Mouse (Mus musculus) embryonic facial prominence, embryonic 14.5 days (tissue): ENCODE data around the gene Shisa4. TPM values are rescaled to one million over a fixed set of nuclear protein-coding genes. Genes with fewer than 3 reads are reported as not detected.
A peak's percentile ranks its signal among the peaks of the same experiment; 100 is the strongest.

Experiments used
- ATAC-seq: fragments of 200-750 bp; cut with Nextera tagmentation; 2 replicates; pipeline ENCODE4 v1.8.0; 2017; ENCODE audit warnings: low read depth, moderate number of reproducible peaks, moderate TSS enrichment
- DNase-seq: peaks from one replicate; pipeline ENCODE4 v3.0.0-alpha.2; 2015; ENCODE audit warnings: low spot score
- H3K27ac ChIP-seq: fragments of 300-500 bp; sonication (generic); replicated peaks from 2 replicates; pipeline ENCODE4 v1.5.1; 2014; ENCODE audit warnings: low read depth, mild to moderate bottlenecking, low read length, moderate library complexity
- H3K27me3 ChIP-seq: fragments of 300-500 bp; sonication (generic); replicated peaks from 2 replicates; pipeline ENCODE4 v1.6.1; 2014; ENCODE audit warnings: low read length; ENCODE audit not compliant: control insufficient read depth, insufficient read depth
- H3K36me3 ChIP-seq: fragments of 300-500 bp; sonication (generic); 2 replicates; pipeline ENCODE4 v1.6.1; 2014; ENCODE audit warnings: low read length, mixed read lengths; ENCODE audit not compliant: control insufficient read depth, insufficient read depth
- H3K4me1 ChIP-seq: fragments of 300-500 bp; sonication (generic); 2 replicates; pipeline ENCODE4 v1.6.1; 2014; ENCODE audit warnings: antibody characterized with exemption, low read length; ENCODE audit not compliant: control insufficient read depth, insufficient read depth
- H3K4me2 ChIP-seq: fragments of 300-500 bp; sonication (generic); 2 replicates; pipeline ENCODE4 v1.6.1; 2014; ENCODE audit warnings: low read depth, mild to moderate bottlenecking, low read length, moderate library complexity, mixed read lengths
- H3K4me3 ChIP-seq: fragments of 300-500 bp; sonication (generic); 2 replicates; pipeline ENCODE4 v1.5.1; 2014; ENCODE audit warnings: low read depth, mild to moderate bottlenecking, low read length
- H3K9ac ChIP-seq: fragments of 300-500 bp; sonication (generic); 2 replicates; pipeline ENCODE4 v1.6.1; 2014; ENCODE audit warnings: low read depth, mild to moderate bottlenecking, low read length, moderate library complexity, mixed read lengths
- H3K9me3 ChIP-seq: fragments of 300-500 bp; sonication (generic); 2 replicates; pipeline ENCODE4 v1.6.1; 2016; ENCODE audit warnings: low read length; ENCODE audit not compliant: control insufficient read depth
- WGBS: fragments of 180-500 bp; shearing (Covaris S2); extraction: QIAGEN DNeasy Blood & Tissue Kit; methylation state at CpG from one replicate; pipeline ENCODE4 v1.1.7; 2014; 5-methylcytosine and 5-hydroxymethylcytosine counted together
- polyA plus RNA-seq: library from polyadenylated mRNA; unstranded; fragments of >200 nt; fragmentation: Nextera tagmentation; extraction: Ambion mirVana; gene quantifications from 2 replicates; pipeline ENCODE4 v1.2.1, GENCODE M21; 2014

Gene Shisa4
- polyA plus RNA-seq, 1 experiment from 2014 or later = 25.2 TPM

- Histone ChIP-seq H3K27ac (no peak overlapping the region), H3K9ac (no peak overlapping the region), H3K4me1 (no peaks in the 10 kb centered on the region), H3K9me3 (0 out of 2 replicates have a peak, but pooled peaks cover 6% of the 10 kb centered on the region), H3K4me2 (no peak overlapping the region), H3K27me3 (no peaks in the 10 kb centered on the region), H3K4me3 (no peak overlapping the region), H3K36me3 (no peaks in the 10 kb centered on the region)
- 78% methylated on average over 4 of the region's 4 CpGs for WGBS
- DNase-seq (no peak), ATAC-seq (no peak)
These were observed 13.5 kb downstream of the Shisa4 start for GRCm38 (mm10) chr1:135361491-135361890.

GRCm38 (mm10) chr1:135359071-135359470 is 16.0 kb downstream of the Shisa4 start:
- H3K9ac ChIP-seq = no peak overlapping the region
- no peak overlapping the region for H3K4me2 ChIP-seq
- DNase-seq = no peak
- H3K9me3 ChIP-seq = 0 out of 2 replicates have a peak, but pooled peaks cover 6% of the 10 kb centered on the region
- no peak overlapping the region for H3K27ac ChIP-seq
- no peaks in the 10 kb centered on the region for H3K36me3 ChIP-seq
- no peaks in the 10 kb centered on the region for H3K4me1 ChIP-seq
- ATAC-seq = no peak
- H3K27me3 ChIP-seq = no peaks in the 10 kb centered on the region
- H3K4me3 ChIP-seq = no peak overlapping the region
- WGBS = 31% methylated on average over 2 of the region's 2 CpGs

GRCm38 (mm10) chr1:135351953-135352352 is 23.1 kb downstream of the Shisa4 start:
- H3K27me3 ChIP-seq = no peaks in the 10 kb centered on the region
- H3K27ac ChIP-seq = no peak overlapping the region
- no peak overlapping the region for H3K4me3 ChIP-seq
- H3K36me3 ChIP-seq = no peaks in the 10 kb centered on the region
- no peak for ATAC-seq
- H3K4me1 ChIP-seq = peaks cover 8% of the 10 kb centered on the region; the same call in 1 of the 2 replicates
- H3K9ac ChIP-seq = no peak overlapping the region
- no peaks in the 10 kb centered on the region for H3K9me3 ChIP-seq
- H3K4me2 ChIP-seq = no peak overlapping the region
- WGBS = 78% methylated on average over 3 of the region's 3 CpGs
- no peak for DNase-seq

- DNase-seq (no peak), ATAC-seq (no peak; the same call in 1 of the 2 replicates)
- Histone ChIP-seq H3K27me3 (no peaks in the 10 kb centered on the region), H3K4me3 (no peak overlapping the region), H3K36me3 (no peaks in the 10 kb centered on the region), H3K9ac (no peak overlapping the region), H3K27ac (0 out of 2 replicates have a peak overlapping the region, but pooled peaks have one; percentile 48), H3K4me1 (peaks cover 8% of the 10 kb centered on the region; the same call in 1 of the 2 replicates), H3K4me2 (no peak overlapping the region), H3K9me3 (no peaks in the 10 kb centered on the region)
- WGBS = 47% methylated on average over 4 of the region's 4 CpGs
These were observed 27.4 kb downstream of the Shisa4 start for GRCm38 (mm10) chr1:135347498-135348169.

GRCm38 (mm10) chr1:135346891-135347290 is 28.1 kb downstream of the Shisa4 start:
- 63% methylated on average over 3 of the region's 3 CpGs for WGBS
- DNase-seq (no peak), ATAC-seq (no peak)
- Histone ChIP-seq H3K4me2 (no peak overlapping the region), H3K4me3 (no peak overlapping the region), H3K4me1 (peaks cover 8% of the 10 kb centered on the region; the same call in 1 of the 2 replicates), H3K9ac (no peak overlapping the region), H3K36me3 (no peaks in the 10 kb centered on the region), H3K27ac (no peak overlapping the region), H3K9me3 (no peaks in the 10 kb centered on the region), H3K27me3 (no peaks in the 10 kb centered on the region)

GRCm38 (mm10) chr1:135344026-135344425 is 31.0 kb downstream of the Shisa4 start:
- 50% methylated on average over 4 of the region's 4 CpGs for WGBS
- H3K9me3 ChIP-seq = no peaks in the 10 kb centered on the region
- H3K36me3 ChIP-seq = no peaks in the 10 kb centered on the region
- no peak overlapping the region for H3K4me3 ChIP-seq
- peaks cover 8% of the 10 kb centered on the region; the same call in 1 of the 2 replicates for H3K4me1 ChIP-seq
- H3K27me3 ChIP-seq = no peaks in the 10 kb centered on the region
- DNase-seq = no peak
- no peak overlapping the region for H3K4me2 ChIP-seq
- H3K27ac ChIP-seq = no peak overlapping the region
- no peak overlapping the region for H3K9ac ChIP-seq
- no peak for ATAC-seq

- H3K9ac ChIP-seq = no peak overlapping the region
- H3K27me3 ChIP-seq = no peaks in the 10 kb centered on the region
- WGBS = 69% methylated on average over 8 of the region's 8 CpGs
- no peak for DNase-seq
- H3K4me3 ChIP-seq = no peak overlapping the region
- H3K9me3 ChIP-seq = no peaks in the 10 kb centered on the region
- H3K36me3 ChIP-seq = no peaks in the 10 kb centered on the region
- H3K4me2 ChIP-seq = no peak overlapping the region
- H3K27ac ChIP-seq = no peak overlapping the region
- no peak for ATAC-seq
- no peaks in the 10 kb centered on the region for H3K4me1 ChIP-seq
These were observed 33.1 kb downstream of the Shisa4 start for GRCm38 (mm10) chr1:135341947-135342346.

GRCm38 (mm10) chr1:135330578-135330977 is 44.5 kb downstream of the Shisa4 start:
- Histone ChIP-seq H3K4me3 (no peak overlapping the region), H3K9me3 (no peaks in the 10 kb centered on the region), H3K9ac (no peak overlapping the region), H3K4me1 (no peaks in the 10 kb centered on the region), H3K4me2 (no peak overlapping the region), H3K36me3 (no peaks in the 10 kb centered on the region), H3K27me3 (no peaks in the 10 kb centered on the region), H3K27ac (no peak overlapping the region)
- no peak for DNase-seq
- ATAC-seq = no peak
- 63% methylated on average over 6 of the region's 6 CpGs for WGBS

- no peak overlapping the region for H3K9ac ChIP-seq
- WGBS = 56% methylated on average over 5 of the region's 5 CpGs
These were observed 46.7 kb downstream of the Shisa4 start for GRCm38 (mm10) chr1:135328368-135328767.

More at GRCm38 (mm10) chr1:135328368-135328767, 46.7 kb downstream of the Shisa4 start:
- no peaks in the 10 kb centered on the region for H3K27me3 ChIP-seq
- no peak overlapping the region for H3K27ac ChIP-seq
- H3K4me1 ChIP-seq = peaks cover 5% of the 10 kb centered on the region; the same call in 1 of the 2 replicates
- no peaks in the 10 kb centered on the region for H3K9me3 ChIP-seq
- H3K4me2 ChIP-seq = no peak overlapping the region
- no peak overlapping the region for H3K4me3 ChIP-seq
- no peaks in the 10 kb centered on the region for H3K36me3 ChIP-seq
- no peak for DNase-seq
- no peak for ATAC-seq
